Mouse (Mus musculus) gastrocnemius, postnatal 36 days (tissue): ENCODE results near the gene Ighmbp2. TPM values are rescaled to one million over a fixed set of nuclear protein-coding genes. Genes with fewer than 3 reads are reported as not detected.
"Not testable (repeated sequence)": the region's sequence is repeated elsewhere in the genome, so short reads cannot be mapped to it uniquely, and the experiment has no call there.

Experiments used
- DNase-seq, 2 experiments: peaks; one replicate each; pipeline ENCODE4 v3.0.0; 2022
- intact Hi-C: fragments of 180-260 bp; cut with DNase I; formaldehyde crosslinking; loops from one replicate; pipeline ENCODE4 v1.15.1; 2025
- total RNA-seq, 2 experiments: library from RNA; stranded (reverse); gene quantifications; 2 replicates each; pipeline ENCODE4 v1.2.3; 2021

Gene Ighmbp2
- total RNA-seq, 2 experiments from 2014 or later = 3.3 to 4.6 TPM

DNA sequence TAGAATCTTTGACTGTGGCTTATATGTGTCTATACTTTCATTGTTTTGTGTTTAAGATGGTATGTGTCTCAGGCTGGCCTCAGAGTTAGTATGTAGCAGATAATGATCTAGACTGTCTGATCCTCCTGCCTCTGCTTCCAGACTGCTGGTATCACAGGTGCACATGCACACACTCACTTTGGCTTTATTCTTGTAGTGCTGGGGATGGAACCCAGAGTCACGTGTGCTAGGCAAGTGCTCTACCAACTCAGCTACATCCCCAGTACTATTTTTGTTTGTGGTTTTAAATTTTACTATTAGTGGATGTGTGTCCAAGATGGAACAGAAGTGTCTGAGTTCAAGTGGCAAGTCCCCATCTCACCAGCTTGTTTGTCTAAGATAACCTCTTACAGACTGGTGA is 10.2 kb upstream of the Ighmbp2 start:
- intact Hi-C loops = loop anchor here (2.0 to 5.0 kb wide), 2 partner anchors 62 to 159 kb away; no protein-coding TSS in a partner anchor
- DNase-seq = no peak

DNA sequence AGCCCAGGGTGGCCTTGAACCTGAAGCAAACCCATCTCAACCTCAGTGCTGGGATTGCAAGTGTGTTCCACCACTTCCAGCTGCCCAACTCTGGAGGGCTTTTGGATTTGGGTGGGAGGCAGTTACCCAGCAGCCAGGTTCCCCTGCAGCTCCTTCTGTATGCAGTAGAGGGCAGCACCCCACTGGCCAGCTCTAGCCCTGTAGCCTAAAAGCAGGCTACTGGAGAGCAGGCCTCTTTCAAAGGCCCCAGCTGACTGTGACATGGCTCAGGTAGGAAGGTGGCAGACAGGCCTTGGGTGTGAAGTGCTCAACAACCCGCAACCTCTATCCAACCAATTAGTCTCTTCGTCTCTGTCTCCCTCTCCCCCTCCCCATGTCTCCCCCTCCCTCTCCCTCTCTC is 9.2 kb upstream of the Ighmbp2 start:
- intact Hi-C loops = loop anchor here (2.0 to 5.0 kb wide), 2 partner anchors 63 to 160 kb away; no protein-coding TSS in a partner anchor
- peak; percentile 44 to 46 for DNase-seq

DNA sequence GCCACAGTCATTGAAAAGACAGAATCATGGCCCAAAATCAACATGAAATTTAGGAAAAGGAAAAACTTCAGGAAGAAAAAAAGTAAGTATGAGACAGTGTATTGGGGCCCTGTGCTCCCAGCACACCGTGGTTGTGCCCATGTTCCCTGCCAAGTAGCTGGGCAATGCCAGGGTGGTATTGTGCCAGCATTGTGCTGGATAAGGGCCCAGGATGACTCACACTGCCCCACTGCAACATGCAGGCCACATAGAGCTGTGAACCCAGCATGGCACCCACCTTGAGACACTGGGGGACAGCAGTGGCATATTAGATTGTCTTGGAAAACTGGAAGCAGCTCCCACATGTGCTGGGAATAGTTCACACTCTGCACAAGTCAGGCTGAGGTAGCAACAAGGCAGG is 6.2 kb upstream of the Ighmbp2 start:
- intact Hi-C loops = no loop called here
- no peak for DNase-seq

GRCm38 (mm10) chr19:3281886-3282285 is 931 bp downstream of the Ighmbp2 start:
- intact Hi-C loops = no loop called here
- DNase-seq = no peak

DNA sequence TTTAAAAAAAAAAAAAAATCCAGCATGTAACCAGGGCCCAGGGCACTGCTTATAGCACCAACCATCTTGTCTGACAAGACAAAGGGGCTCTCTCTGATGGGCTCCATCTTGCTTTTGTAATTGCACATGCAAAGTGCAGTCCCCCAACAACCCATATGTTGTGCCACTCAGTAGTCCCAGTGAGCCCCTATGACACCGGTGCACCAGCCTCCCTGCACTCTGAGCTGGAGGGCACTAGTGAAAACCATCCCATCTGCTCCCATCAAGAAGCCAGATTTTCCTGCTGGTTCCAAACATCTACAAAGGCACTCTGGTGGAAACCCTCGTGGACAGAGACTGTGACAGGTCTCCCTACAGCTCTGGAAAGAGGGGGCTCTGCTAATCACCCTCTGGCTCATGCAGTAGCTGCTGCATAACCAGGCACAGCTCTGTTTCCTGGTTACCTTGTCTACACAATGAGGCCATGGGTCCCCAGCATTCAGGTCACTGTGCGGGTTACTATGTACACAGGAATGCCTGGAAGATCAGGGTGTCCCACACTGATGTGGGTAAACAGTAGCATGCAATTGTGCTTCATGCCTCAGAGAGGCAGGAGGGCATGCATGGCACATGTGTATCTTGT is 7.0 kb downstream of the Ighmbp2 start:
- intact Hi-C loops = no loop called here
- DNase-seq = no peak

GRCm38 (mm10) chr19:3273331-3273730 is 9.5 kb downstream of the Ighmbp2 start:
- DNase-seq = no peak
- intact Hi-C loops = no loop called here

DNA sequence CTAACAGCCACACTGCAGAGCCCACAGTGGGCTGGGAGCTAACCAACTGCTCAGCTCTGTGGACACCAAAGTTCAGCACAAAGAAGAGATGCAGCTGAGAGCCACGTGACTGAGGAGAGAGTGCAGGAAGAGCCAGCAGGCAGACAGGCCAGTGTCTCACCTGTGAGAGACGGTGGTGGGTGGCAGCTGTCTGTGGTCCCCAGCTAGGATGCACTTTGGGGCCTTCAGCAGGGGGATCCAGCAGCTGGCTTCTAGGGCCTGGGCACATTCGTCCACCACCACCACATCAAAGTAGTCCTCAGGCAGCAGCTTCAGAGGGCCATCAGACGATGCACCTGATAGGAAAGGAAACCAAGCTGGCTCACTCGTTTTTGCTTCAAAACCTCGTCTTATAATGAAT is 11.5 kb downstream of the Ighmbp2 start:
- no peak for DNase-seq
- intact Hi-C loops = no loop called here

DNA sequence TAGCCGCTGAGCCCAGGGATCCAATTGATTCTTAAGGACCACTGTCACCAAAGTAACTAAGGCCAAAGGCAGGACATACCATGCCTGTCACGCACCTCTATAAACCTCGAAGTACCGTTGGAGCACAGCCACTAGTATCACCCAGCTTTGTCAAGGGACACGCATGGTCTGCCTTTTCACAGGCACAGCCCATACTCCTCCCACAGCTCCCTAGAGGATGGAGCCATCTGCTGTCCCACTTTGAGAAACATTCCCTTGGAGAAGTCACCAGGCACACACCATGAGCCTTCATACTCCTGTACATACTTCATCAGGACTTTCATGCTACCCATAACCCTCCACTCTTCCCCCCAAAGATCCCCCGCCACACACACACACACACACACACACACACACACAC is 13.0 kb downstream of the Ighmbp2 start:
- intact Hi-C loops = no loop called here
- DNase-seq = no peak

GRCm38 (mm10) chr19:3269279-3269678 is 13.5 kb downstream of the Ighmbp2 start:
- intact Hi-C loops = no loop called here
- DNase-seq = no peak

GRCm38 (mm10) chr19:3268218-3268980 is 14.4 kb downstream of the Ighmbp2 start:
- intact Hi-C loops = no loop called here
- DNase-seq = no peak

GRCm38 (mm10) chr19:3267340-3267739 is 15.5 kb downstream of the Ighmbp2 start:
- intact Hi-C loops = no loop called here
- no peak for DNase-seq

GRCm38 (mm10) chr19:3266676-3267075 is 16.1 kb downstream of the Ighmbp2 start:
- intact Hi-C loops = no loop called here
- DNase-seq = no peak

- DNase-seq = no peak
- intact Hi-C loops = no loop called here
Measured at GRCm38 (mm10) chr19:3266136-3266535, 16.7 kb downstream of the Ighmbp2 start.

DNA sequence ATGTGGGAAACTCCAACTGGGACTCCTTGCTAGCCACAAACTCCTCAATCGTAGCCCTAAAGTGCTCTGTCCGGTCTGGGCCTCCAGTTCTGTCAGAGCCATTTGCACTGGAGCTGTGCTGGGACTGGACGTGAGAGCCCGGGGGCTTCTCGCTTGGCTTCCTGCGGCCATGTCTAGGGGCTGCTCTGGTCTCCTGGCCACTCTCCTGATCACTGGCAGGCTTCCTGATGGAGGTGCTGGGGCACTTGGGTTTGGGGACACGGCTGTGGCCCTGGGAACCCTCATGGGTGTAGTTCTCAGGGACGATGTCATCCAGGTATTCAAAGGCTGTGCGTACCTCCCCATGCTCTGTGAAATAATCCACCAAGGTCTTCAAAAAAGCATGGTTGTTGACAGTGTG is 17.6 kb downstream of the Ighmbp2 start:
- peak in 1 of 2 experiments; percentile 10 for DNase-seq
- intact Hi-C loops = no loop called here

DNA sequence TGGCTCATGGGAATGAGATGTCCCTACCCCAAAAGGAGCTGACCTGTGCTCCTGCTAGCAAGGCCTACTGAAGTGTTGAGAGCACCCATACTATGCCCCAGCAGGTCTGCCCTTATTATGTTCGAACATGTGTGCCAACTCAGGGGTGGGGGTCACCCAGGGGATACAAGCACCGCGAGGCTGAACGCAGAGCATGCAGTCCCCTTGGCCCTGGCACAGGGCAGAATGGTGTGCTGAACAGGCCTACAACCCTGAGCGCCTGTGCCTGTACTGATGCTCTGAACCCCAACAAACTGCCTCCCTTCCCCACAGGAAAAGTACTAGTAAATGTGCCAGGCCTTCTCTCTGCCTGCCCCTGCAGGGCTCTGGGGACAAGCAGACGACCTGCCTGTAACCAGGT is 18.5 kb downstream of the Ighmbp2 start:
- intact Hi-C loops = no loop called here
- peak in 1 of 2 experiments; percentile 9 for DNase-seq

- no peak for DNase-seq
- intact Hi-C loops = no loop called here
Measured at GRCm38 (mm10) chr19:3261764-3262525, 20.9 kb downstream of the Ighmbp2 start.

- intact Hi-C loops = no loop called here
- peak in 1 of 2 experiments; percentile 10 for DNase-seq
Measured at GRCm38 (mm10) chr19:3261336-3261735, 21.5 kb downstream of the Ighmbp2 start.

DNA sequence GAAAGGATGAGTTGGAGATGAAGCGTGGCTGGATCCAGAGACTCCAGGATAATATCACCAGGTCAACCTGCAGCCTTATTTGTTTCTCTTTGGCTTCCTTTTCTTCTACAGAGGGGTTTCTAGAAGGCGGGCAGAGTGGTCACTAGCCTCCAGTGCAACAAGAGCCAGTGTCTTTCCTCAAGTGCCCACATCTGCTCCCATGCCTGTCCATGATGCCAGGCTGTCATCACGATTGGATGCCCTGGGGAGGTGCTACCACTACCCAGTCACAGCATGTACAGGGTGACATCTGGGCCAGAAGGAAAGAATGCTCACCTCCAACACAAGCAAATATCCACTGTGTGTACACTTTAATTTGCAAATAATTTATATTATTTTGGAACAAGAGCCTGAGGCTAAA is 22.2 kb downstream of the Ighmbp2 start:
- intact Hi-C loops = no loop called here
- no peak for DNase-seq

- DNase-seq = no peak
Measured at GRCm38 (mm10) chr19:3260016-3260415, 22.8 kb downstream of the Ighmbp2 start.

DNA sequence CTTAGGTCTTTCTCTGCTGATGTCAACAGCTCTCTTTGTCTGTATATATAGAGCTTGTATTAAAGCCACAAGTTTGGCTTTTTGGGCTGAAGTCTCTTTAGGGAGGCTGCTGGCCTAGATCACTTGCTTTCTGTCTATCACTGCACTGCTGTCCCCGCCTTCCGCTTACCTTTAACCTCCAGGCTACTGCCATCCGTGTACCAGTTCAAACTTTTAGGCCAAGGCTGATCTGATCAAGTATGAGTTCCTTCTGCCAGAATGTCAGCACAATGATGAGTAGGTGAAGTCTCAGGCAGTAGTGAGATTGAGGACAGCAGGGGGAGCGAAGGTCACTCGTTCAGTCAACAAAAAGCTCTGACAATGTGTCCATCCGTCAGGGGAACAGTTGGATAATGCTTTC is 57.6 kb downstream of the Ighmbp2 start:
- intact Hi-C loops, DNase-seq: not testable (repeated sequence)

More at GRCm38 (mm10) chr19:3260016-3260415, 22.8 kb downstream of the Ighmbp2 start:
- intact Hi-C loops = no loop called here

- DNase-seq, intact Hi-C loops: not testable (repeated sequence)
Measured at GRCm38 (mm10) chr19:3214937-3215336, 67.9 kb downstream of the Ighmbp2 start.
